Mouse (Mus musculus): Measurements from ENCODE around the gene Phf14. TPM values are rescaled to one million over a fixed set of nuclear protein-coding genes. Genes with fewer than 3 reads are reported as not detected.
A peak's percentile ranks its signal among the peaks of the same experiment; 100 is the strongest.

Phf14 gene
- polyA plus RNA-seq, 1 experiment, result 3.9 TPM

- Histone ChIP-seq H3K4me3 (ENCODE audit: low read depth, low read length) (no peak overlapping the region), H3K27ac (ENCODE audit: insufficient read depth, low read depth, low read length) (peak overlapping the region; percentile 71), H3K4me1 (ENCODE audit: control insufficient read depth, insufficient read depth, insufficient read length, low read length) (peaks cover 10% of the 10 kb centered on the region; the same call in 1 of the 2 replicates), H3K27me3 (ENCODE audit: control insufficient read depth, insufficient read depth, low read length) (no peaks in the 10 kb centered on the region), H3K36me3 (ENCODE audit: control insufficient read depth, insufficient read depth, low read length) (peaks cover 1% of the 10 kb centered on the region; the same call in 1 of the 2 replicates)
- TF ChIP-seq CTCF (IDR thresholded peaks at IDR 0.05; ENCODE audit: extremely low read depth, insufficient read length, insufficient replicate concordance, low read depth, low read length), result no peak
- no peak for TF ChIP-seq POLR2A (IDR thresholded peaks at IDR 0.05; ENCODE audit: low read depth, low read length)
- WGBS, result 34% methylated on average over 3 of the region's 3 CpGs
Measured at GRCm38 (mm10) chr6:12020156-12020555, 112.5 kb downstream of the Phf14 start.

- Histone ChIP-seq H3K4me3 (ENCODE audit: low read depth, low read length) (no peak overlapping the region), H3K27ac (ENCODE audit: insufficient read depth, low read depth, low read length) (peak overlapping the region; percentile 98), H3K27me3 (ENCODE audit: control insufficient read depth, insufficient read depth, low read length) (no peaks in the 10 kb centered on the region), H3K36me3 (ENCODE audit: control insufficient read depth, insufficient read depth, low read length) (no peaks in the 10 kb centered on the region), H3K4me1 (ENCODE audit: control insufficient read depth, insufficient read depth, insufficient read length, low read length) (peaks cover 10% of the 10 kb centered on the region; the same call in 1 of the 2 replicates)
- 42% methylated on average over 4 of the region's 4 CpGs for WGBS
- TF ChIP-seq POLR2A (IDR thresholded peaks at IDR 0.05; ENCODE audit: low read depth, low read length), result no peak
Measured at GRCm38 (mm10) chr6:12020738-12021137, 113.1 kb downstream of the Phf14 start.

GRCm38 (mm10) chr6:12021480-12021879 lies 113.9 kb downstream of the Phf14 start:
- 49% methylated on average over 4 of the region's 4 CpGs for WGBS
- Histone ChIP-seq H3K27ac (ENCODE audit: insufficient read depth, low read depth, low read length) (peak overlapping the region; percentile 98), H3K4me3 (ENCODE audit: low read depth, low read length) (no peak overlapping the region)

GRCm38 (mm10) chr6:12023395-12023794 lies 115.8 kb downstream of the Phf14 start:
- no peak overlapping the region for H3K27ac ChIP-seq (ENCODE audit: insufficient read depth, low read depth, low read length)
- 91% methylated on average over 2 of the region's 2 CpGs for WGBS
- H3K4me1 ChIP-seq (ENCODE audit: control insufficient read depth, insufficient read depth, insufficient read length, low read length), result peaks cover 17% of the 10 kb centered on the region; the same call in 1 of the 2 replicates
- no peak overlapping the region for H3K4me3 ChIP-seq (ENCODE audit: low read depth, low read length)
- no peaks in the 10 kb centered on the region for H3K27me3 ChIP-seq (ENCODE audit: control insufficient read depth, insufficient read depth, low read length)
- TF ChIP-seq CTCF (IDR thresholded peaks at IDR 0.05; ENCODE audit: extremely low read depth, insufficient read length, insufficient replicate concordance, low read depth, low read length), result no peak
- no peak for TF ChIP-seq POLR2A (IDR thresholded peaks at IDR 0.05; ENCODE audit: low read depth, low read length)
- no peaks in the 10 kb centered on the region for H3K36me3 ChIP-seq (ENCODE audit: control insufficient read depth, insufficient read depth, low read length)

More at GRCm38 (mm10) chr6:12021480-12021879, 113.9 kb downstream of the Phf14 start:
- Histone ChIP-seq H3K27me3 (ENCODE audit: control insufficient read depth, insufficient read depth, low read length) (no peaks in the 10 kb centered on the region), H3K4me1 (ENCODE audit: control insufficient read depth, insufficient read depth, insufficient read length, low read length) (peaks cover 11% of the 10 kb centered on the region; the same call in 1 of the 2 replicates), H3K36me3 (ENCODE audit: control insufficient read depth, insufficient read depth, low read length) (no peaks in the 10 kb centered on the region)
- TF ChIP-seq CTCF (IDR thresholded peaks at IDR 0.05; ENCODE audit: extremely low read depth, insufficient read length, insufficient replicate concordance, low read depth, low read length) (no peak), POLR2A (IDR thresholded peaks at IDR 0.05; ENCODE audit: low read depth, low read length) (no peak)

GRCm38 (mm10) chr6:12026804-12027537 lies 119.4 kb downstream of the Phf14 start:
- Histone ChIP-seq H3K36me3 (ENCODE audit: control insufficient read depth, insufficient read depth, low read length) (no peaks in the 10 kb centered on the region), H3K27ac (ENCODE audit: insufficient read depth, low read depth, low read length) (peak overlapping the region; percentile 88), H3K4me1 (ENCODE audit: control insufficient read depth, insufficient read depth, insufficient read length, low read length) (peaks cover 7% of the 10 kb centered on the region; the same call in 1 of the 2 replicates), H3K4me3 (ENCODE audit: low read depth, low read length) (no peak overlapping the region), H3K27me3 (ENCODE audit: control insufficient read depth, insufficient read depth, low read length) (no peaks in the 10 kb centered on the region)
- WGBS, result 94% methylated on average over 2 of the region's 2 CpGs
- TF ChIP-seq POLR2A (IDR thresholded peaks at IDR 0.05; ENCODE audit: low read depth, low read length) (no peak), CTCF (IDR thresholded peaks at IDR 0.05; ENCODE audit: extremely low read depth, insufficient read length, insufficient replicate concordance, low read depth, low read length) (no peak)

- Histone ChIP-seq H3K4me1 (ENCODE audit: control insufficient read depth, insufficient read depth, insufficient read length, low read length) (no peaks in the 10 kb centered on the region), H3K36me3 (ENCODE audit: control insufficient read depth, insufficient read depth, low read length) (no peaks in the 10 kb centered on the region), H3K27me3 (ENCODE audit: control insufficient read depth, insufficient read depth, low read length) (no peaks in the 10 kb centered on the region), H3K4me3 (ENCODE audit: low read depth, low read length) (no peak overlapping the region), H3K27ac (ENCODE audit: insufficient read depth, low read depth, low read length) (no peak overlapping the region)
- 75% methylated on average over 4 of the region's 4 CpGs for WGBS
- no peak for TF ChIP-seq CTCF (IDR thresholded peaks at IDR 0.05; ENCODE audit: extremely low read depth, insufficient read length, insufficient replicate concordance, low read depth, low read length)
- no peak for TF ChIP-seq POLR2A (IDR thresholded peaks at IDR 0.05; ENCODE audit: low read depth, low read length)
Measured at GRCm38 (mm10) chr6:12034561-12034960, 127.0 kb downstream of the Phf14 start.

- TF ChIP-seq POLR2A (IDR thresholded peaks at IDR 0.05; ENCODE audit: low read depth, low read length), result no peak
- no peak for TF ChIP-seq CTCF (IDR thresholded peaks at IDR 0.05; ENCODE audit: extremely low read depth, insufficient read length, insufficient replicate concordance, low read depth, low read length)
- Histone ChIP-seq H3K27me3 (ENCODE audit: control insufficient read depth, insufficient read depth, low read length) (no peaks in the 10 kb centered on the region), H3K4me3 (ENCODE audit: low read depth, low read length) (no peak overlapping the region), H3K36me3 (ENCODE audit: control insufficient read depth, insufficient read depth, low read length) (no peaks in the 10 kb centered on the region), H3K27ac (ENCODE audit: insufficient read depth, low read depth, low read length) (no peak overlapping the region), H3K4me1 (ENCODE audit: control insufficient read depth, insufficient read depth, insufficient read length, low read length) (0 out of 2 replicates have a peak, but pooled peaks cover 2% of the 10 kb centered on the region)
- 84% methylated on average over 7 of the region's 7 CpGs for WGBS
Measured at GRCm38 (mm10) chr6:12038268-12038667, 130.7 kb downstream of the Phf14 start.

Data from small intestine, adult 2 months (tissue).